Mouse (Mus musculus): Measurements from ENCODE around the gene Oaz1.

Gene Oaz1

DNA sequence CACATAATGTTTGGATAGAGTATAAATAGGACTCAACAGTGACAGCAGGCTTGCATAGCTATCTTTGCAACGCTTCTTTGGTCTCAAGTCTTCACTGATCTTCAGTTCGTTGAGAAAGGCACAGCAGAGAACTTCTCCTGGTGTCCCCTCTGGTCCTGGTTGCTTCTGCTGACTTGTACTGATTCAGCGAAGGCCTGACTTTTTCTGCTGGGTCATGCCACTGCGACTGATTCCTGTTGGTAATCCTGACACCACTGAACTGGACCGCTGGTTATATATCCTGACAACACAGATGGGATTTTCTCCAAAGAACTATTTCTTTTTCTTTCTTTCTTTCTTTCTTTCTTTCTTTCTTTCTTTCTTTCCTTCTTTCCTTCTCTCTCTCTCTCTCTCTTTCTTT is 3.9 kb upstream of the Oaz1 start:
- in situ Hi-C loops (cut with MseI, MboI): loop anchor here in 1 of 2 experiments (5.0 kb wide), 1 partner anchor 60 kb away; no protein-coding TSS in a partner anchor

DNA sequence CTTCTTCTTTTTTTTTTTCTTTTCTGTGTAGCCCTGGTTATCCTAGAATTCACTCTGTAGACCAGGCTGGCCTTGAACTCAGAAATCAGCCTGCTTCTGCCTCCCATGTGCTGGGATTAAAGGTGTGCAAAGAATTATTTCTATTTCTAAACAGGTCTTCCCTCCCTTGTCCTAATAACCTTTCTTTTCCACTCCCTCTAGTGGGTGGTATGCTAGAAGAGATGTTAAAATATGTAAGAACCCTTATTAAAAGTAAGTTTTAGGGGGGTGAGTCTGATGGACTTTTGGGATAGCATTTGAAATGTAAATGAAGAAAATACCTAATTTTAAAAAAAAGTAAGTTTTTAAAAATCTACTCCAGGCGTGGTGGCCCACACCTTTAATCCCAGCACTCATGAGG is 3.1 kb upstream of the Oaz1 start:
- in situ Hi-C loops (cut with MseI, MboI): loop anchor here in 1 of 2 experiments (5.0 kb wide), 1 partner anchor 59 kb away; no protein-coding TSS in a partner anchor

DNA sequence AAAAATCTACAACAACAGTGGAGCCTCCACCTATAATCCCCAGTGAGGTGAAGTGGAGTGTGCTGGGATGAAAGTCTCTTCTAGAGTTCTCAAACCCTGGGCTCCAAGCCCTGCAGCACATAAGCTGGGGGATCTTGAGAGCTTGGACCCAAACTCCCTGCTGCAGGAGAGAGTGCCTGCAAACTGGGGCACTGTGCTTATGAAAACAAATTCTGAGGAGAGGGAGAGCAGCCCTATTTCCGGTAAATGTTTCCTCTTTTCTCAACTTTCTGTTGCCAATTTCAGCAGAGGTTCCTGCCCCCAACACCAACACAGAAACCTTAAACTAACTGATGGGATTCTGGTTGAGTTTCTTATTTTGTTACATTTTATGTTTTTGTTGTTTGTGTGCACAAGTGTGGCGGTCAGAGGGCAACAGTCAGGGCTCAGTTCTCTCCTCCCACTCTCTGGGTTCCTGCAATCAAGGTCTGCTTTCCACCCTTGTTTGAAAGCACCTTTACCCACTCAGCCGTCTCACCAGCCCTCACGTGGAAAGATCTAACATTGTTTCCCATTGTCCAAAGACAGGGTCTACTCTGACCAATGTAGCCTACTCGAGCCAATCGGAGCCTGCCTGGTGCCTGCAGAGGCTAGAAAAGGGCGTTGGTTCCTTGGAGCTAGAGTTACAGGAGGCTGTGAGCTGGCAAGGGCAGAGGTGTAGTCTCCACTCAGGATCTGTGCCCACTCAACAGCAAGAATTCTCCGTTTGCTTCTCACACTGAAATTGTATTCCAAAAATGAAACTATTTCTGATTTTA is 2.4 kb upstream of the Oaz1 start:
- in situ Hi-C loops (cut with MseI, MboI): loop anchor here in 1 of 2 experiments (5.0 kb wide), 1 partner anchor 58 kb away; no protein-coding TSS in a partner anchor

DNA sequence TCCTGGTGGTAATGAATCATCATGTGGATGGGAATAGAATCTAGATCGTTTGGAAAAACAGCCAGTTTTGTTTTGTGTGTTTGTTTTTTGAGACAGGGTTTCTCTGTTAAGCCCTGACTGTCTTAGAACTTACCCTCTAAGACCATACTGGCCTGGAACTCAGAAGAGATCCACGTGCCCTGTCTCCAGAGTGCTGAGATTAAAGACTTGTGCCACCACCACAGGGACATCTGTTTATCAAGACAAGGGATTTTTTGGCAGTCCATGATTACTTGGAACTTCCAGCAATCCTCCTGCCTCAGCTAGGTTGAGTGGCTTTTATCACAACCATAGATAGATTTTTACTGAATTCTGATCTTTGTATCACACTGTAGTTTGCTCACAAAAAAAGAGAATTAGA is 1.6 kb upstream of the Oaz1 start:
- in situ Hi-C loops (cut with MseI, MboI): loop anchor here (5.0 kb wide), 2 partner anchors 52 to 57 kb away; no protein-coding TSS in a partner anchor

DNA sequence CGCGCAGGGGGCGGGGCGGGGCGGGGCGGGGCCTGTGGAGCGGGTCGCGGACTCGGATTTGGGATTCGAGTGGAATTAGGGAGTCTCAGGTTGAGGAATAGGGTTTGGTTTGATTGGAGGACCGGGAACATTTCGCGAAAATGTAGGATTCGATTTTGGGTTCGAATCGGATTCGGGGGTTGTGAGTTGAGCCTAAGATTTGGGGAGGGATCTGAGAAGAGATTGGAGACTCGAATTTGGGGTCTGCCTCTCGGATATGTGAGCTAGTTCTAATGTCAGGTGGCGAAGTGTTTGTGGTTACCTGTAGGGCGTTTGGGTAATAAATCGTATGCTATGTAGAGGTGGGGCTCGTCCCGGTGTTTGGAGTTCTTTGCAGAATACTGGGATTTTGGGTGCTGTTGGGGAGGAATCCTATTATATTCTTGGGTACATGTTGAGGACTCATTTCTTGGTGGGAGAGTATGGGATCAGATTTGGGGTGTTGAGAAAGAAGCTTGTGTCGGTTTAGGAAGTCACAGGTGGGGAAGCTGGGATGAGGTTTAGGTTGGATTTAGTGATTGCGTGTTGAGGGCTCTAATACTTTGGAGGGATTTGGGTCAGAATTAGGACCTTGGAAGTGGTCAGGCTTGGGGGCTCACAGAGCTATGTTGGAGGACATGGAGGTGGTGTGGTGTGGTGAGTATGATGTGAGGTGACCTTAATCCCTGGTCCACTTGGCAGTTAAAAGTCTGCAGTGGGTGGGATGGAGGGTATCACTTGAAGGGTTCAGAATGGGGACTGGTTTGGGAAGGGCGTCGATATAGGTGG is 810 bp downstream of the Oaz1 start:
- in situ Hi-C loops (cut with MseI, MboI): loop anchor here in 1 of 2 experiments (5.0 kb wide), 1 partner anchor 50 kb away; no protein-coding TSS in a partner anchor

DNA sequence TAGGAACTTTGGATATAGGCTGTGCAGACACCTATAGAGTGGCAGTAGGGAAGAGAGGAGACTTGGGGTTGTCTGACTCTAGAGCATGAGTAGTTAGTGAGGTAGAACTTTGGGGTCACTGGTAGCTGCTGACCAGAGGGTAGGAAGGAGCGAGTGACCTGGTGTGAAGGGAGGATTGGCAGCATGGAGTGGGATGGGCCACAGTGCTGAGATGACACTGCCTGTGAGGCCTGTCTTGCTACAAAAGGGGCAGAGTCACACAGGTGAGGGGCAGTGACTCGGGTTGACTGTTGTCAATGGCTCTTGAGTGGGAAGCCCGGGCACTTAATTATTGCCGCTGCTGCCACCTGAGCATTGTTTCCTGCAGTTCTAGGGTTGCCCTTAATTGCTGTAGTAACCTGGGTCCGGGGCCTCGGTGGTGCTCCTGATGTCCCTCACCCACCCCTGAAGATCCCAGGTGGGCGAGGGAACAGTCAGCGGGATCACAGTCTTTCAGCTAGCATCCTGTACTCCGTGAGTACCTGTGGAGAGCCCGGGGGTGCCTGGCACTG is 1.5 kb downstream of the Oaz1 start:
- in situ Hi-C loops (cut with MseI, MboI): loop anchor here in 1 of 2 experiments (5.0 kb wide), 1 partner anchor 49 kb away; no protein-coding TSS in a partner anchor

DNA sequence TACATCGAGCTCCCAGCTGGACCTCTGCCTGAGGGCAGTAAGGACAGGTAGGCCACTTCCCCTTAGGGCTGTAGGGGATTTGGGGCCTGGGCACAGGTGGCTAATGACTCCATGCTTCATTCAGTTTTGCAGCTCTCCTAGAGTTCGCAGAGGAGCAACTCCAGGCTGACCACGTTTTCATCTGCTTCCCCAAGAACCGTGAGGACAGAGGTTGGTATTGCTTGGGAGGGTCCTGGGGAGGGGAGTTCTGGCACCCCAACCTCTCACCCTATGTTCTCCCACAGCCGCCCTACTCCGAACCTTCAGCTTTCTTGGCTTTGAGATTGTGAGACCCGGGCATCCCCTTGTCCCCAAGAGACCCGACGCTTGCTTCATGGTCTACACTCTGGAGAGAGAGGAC is 2.1 kb downstream of the Oaz1 start:
- in situ Hi-C loops (cut with MseI, MboI): loop anchor here in 1 of 2 experiments (5.0 kb wide), 1 partner anchor 49 kb away; no protein-coding TSS in a partner anchor

DNA sequence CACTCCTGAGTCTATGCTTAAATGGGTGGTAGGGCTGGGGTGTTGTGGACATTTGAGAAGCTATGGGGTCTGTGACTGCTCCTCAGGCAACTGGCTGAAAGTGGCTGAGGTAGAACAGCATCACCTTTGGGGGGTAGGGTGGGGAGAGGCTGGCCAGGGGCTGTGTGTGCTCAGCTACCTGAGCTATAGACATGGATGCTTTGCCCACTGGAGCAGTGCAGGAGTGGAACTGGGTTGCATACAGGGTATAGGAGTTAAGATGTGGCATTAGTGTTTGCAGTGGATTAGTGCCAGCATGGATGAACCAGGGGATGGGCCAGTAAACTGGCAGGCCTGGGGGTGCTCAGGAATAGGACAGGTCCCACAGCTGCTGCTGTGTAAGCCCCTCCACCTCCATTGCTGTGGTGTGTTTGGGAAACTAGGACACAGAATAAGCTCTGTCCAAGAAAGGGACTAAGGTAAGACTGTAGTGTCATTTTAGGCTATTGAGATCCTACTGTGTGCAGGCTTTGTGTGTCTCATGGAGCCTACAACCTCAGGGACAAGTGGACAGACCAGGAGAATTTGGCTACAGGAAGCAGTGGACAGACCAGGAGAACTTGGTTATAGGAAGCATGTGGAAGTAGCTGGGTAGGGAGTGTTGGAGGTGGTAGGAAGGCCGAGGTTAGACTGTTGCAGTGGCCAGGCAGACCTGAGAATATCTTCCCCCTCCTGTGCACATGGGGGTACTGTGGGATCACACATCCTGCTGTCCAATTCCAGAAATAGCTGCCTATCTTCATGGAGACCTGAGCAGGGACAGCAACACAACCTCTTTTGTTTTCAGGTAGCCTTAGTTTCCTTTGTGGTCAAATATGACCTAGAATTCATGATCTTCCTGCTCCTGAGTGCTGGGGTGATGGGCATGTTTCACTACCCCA is 3.2 kb downstream of the Oaz1 start:
- in situ Hi-C loops (cut with MseI, MboI): loop anchor here in 1 of 2 experiments (5.0 kb wide), 1 partner anchor 48 kb away; no protein-coding TSS in a partner anchor

DNA sequence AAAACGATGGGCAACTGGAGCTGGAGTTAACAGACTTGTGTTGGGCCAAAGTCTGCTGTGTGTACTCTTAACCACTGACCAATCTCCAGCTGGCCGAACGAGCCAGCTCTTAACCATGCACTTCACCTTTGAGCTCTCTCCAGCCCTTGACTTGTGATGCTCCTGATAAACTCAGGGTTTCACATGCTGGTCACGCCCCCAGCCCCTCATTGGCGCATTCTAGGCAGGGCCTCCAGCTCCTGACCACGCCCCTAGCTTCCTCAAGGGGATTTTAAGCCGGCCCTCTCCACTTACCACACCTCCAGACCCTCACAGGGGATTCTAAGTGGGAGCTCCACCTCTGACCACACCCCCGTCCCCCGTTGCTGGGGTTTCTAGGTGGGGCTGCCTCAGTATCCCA is 4.7 kb downstream of the Oaz1 start:
- in situ Hi-C loops (cut with MseI, MboI): no loop called here

DNA sequence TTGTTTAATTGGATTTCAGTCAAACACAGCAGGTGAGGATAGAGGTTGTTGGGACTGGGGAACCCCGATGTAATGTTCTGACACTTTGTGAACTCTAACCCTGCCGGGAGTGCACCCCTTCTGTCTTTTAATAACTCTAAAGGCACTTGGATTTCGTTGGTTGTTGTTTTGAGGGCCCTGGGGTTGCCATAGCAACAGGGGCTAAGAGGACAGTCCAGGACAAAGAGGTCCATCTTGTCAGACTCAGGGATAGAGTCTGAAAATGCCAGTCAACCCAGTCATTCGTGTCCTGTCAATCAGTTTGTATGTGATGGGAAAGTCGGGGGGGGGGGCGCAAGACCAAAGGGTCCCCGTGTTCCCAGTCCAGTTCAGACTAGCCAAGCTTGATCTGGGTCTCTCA is 6.4 kb downstream of the Oaz1 start:
- in situ Hi-C loops (cut with MseI, MboI): no loop called here

DNA sequence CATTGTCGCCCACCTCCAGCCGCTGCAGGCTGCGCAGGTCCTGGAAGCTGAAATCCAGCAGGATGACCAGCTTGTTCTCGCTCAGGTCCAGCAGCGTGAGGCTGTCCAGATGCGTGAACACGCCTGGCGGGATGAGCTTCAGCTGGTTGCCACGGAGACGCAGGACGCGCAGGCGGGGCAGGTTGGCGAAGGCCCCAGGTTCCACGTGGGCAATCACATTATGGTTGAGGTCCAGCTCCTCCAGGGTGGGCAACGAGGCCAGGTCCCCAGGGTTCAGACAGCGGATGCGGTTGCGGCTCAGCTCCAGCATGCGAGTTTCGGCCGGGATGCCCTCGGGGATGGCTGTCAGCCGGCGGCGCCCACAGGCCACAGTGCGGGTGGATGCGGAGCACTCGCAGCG is 9.2 kb downstream of the Oaz1 start:
- in situ Hi-C loops (cut with MseI, MboI): no loop called here

DNA sequence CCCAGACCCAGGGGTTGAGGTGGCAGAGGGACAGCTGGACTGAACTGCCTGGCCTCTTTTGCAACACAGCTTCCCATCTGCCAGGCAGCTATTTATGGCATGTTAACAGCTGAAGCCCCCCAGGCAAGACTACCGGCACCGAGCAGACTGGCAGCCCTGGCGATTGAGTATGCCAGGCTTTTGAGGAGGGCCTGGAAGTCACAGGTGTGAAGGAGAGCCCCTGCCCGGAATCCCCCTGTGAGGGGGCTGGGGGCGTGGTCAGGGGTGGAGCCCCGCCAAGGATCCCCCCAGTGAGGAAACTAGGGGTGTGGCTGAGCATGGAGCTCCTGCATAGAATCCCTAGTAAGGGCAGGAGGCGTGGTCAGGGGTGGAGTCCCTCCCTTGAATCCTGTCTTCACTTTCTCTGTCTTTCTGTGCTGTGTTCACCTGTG is 10.5 kb downstream of the Oaz1 start:
- in situ Hi-C loops (cut with MseI, MboI): no loop called here

DNA sequence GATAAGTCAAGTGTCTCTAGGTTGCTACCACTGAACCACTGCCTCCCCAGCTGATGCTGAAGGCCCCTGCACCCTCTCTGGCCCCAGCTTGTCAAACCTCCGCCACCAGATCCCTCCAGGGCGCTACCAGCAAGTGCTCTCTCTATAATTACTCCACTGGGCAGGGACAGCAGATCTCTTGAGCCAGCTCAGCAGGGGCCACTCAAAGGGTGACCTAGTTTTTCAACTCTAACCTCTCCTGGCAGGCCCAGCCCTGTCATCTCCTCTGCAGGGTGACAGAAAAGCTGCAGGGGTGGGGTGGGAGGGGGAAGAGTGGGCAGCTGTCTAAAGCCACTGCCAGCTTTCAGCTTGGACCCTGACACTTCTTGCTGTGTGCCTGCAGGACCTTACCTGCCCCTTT is 11.4 kb downstream of the Oaz1 start:
- in situ Hi-C loops (cut with MseI, MboI): no loop called here

DNA sequence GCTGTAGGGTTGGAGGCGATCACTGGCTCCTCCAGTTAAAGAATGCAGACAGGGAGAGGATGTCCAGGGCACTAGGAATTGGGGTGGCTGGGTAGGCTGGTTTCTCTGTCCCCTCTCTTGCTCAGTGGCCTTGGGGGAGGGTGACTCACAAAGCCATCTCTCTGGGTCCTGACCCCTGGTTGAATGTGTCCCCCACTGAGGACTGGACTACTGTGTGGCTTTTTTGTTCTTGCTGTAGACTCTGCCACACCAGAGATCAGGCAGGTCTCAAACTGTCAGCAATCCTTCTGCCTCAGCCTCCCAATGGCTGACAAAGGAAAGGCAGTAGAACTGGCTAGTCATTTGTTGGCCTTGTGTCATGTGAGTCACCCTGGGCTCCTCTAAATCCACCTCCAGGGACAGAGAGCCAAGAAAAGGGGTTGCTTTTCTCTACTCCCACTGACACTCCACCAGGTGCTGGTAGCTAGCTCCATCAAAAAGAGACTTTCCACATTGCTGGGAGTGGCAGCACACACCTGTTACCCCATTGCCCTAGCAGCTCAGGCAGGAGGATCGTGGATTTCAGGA is 12.0 kb downstream of the Oaz1 start:
- in situ Hi-C loops (cut with MseI, MboI): no loop called here

DNA sequence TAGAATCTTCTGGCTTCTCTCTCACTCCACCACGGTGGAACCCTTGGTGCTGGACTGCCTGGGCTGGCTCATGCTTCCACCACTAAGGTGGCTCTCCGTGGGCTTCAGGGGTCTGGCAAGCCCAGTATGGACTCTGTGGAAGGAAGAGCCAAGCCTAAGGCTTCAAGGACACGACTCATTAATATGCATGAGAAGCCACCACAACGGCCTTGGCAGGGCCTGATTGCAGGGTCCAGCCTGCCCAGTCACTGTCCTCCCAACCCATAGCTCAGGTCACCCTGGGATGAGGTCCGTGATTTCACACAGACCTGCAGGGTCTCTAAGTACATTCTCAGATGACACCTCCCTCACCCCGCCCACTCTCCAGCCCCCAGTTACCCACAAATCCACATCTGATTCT is 13.4 kb downstream of the Oaz1 start:
- in situ Hi-C loops (cut with MseI, MboI): no loop called here

DNA sequence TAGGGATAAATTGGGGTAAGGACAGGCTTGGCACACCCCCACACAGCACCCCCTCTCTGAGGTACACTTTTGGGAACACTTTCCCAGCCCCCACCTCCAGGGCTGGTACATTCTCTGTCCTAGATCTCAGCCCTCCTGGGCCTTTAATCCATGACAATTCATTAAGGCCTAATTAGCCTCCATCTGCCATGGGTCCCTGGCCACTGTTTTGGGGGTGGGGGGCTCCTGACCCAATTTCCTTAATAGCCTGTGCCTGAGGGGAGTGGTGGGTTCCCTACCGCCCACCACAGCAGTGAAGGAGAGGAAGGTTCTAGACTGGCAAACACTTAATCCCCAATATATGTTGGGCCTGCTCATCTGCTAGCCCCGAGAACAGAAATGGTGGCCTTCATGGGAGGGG is 15.2 kb downstream of the Oaz1 start:
- in situ Hi-C loops (cut with MseI, MboI): no loop called here

DNA sequence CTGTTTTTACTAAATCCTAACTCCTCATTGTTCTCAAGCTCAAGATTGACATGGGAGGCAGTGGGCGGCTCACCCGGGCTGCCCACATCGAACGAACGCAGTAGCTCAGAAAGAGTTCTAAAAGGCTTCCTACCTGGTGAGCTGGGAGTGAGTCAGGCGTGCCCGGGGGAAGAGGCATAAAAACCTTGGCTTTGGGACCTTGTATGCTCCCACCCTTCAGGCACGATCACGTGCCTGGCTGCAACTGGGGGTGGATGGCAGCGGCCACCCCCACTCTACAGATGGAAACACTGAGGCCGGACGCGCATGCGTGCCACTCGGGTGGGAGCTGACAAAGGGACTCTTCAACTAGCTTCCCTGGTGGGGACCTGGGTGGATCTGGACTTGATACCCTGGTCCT is 15.9 kb downstream of the Oaz1 start:
- in situ Hi-C loops (cut with MseI, MboI): no loop called here

DNA sequence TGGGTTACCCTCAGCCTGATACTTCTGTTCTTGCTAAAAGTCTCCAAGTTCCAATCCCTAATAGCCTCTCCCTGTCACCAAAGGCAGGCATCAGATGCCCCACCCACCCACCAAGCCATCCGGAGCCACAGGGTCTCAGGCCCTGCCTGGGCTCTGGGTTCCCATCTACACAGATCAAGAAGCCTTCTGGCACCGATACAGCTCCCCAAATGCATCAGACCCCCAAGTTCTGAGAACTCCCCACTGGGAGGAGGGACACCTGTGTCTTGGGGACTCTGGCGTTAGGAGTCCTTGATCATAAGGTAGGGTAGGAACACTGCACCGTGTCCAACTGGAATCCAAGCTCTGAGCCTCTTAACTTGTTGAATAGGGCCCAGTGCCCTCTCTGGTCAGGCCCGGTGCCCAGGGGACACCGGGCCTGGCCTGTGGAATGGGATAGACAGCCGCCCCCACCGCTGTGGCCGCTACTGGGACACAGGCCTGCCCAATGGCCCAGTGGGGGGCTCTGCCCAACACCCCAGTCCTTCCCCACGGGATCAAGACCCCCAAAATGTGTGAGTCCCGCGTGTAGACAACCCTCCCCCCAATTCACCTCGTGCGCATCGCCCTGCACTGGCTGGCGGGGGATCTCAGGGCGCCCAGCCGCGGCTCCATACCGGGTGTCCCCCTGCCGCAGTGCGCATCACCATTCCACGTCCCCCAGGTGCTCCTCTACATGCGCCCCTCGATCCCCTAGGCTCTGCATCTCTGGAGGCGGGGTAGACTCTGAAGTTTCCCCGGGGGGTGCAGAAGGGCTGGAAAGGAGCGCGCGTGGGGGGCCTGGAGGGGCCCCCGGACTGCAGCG is 16.9 kb downstream of the Oaz1 start:
- in situ Hi-C loops (cut with MseI, MboI): no loop called here

DNA sequence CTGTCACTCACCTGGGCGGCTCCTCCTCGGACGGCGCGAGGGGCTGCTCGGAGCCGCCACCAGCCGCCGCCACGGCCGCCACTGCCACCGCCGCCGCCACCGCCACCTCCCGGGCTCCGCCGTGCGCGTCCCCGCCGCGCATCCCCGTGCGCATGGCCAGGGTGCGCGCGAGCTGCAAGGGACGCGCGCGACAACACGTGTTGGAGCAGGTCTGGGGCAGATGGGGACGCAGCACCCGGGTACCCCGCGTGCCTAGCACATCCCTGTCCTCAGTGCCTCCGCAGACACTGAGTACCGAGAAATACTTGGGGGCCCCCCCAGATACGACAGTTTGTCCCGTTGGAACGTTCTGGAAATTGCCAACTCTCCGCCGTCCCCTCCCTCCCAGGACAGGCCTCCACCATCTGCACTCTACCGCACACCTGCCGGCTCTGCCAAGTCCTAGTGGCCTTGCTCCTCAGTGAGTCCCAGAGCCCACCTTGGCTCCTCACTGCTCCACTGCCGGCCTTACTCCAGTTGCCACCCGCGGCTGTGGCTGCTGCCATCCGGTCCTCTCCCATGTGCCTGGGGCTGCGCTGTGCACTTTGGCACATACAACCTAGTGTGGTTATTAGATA is 17.6 kb downstream of the Oaz1 start, which contains the start of gene Lingo3:
TSS of gene Lingo3 (minus strand) at position 109 of the 617 bp plus-strand sequence.
- in situ Hi-C loops (cut with MseI, MboI): no loop called here
